Mouse (Mus musculus) heart, embryonic 12.5 days (tissue): ENCODE data around the gene C1qtnf5. TPM values are rescaled to one million over a fixed set of nuclear protein-coding genes. Genes with fewer than 3 reads are reported as not detected.

Experiments
- ATAC-seq: fragments of 200-750 bp; cut with Nextera tagmentation; 2 replicates; pipeline ENCODE4 v1.8.0; 2017; ENCODE audit warnings: moderate TSS enrichment, moderate library complexity; ENCODE audit not compliant: insufficient number of reproducible peaks, low FRiP score
- H3K27ac ChIP-seq: fragments of 300-500 bp; sonication (generic); 2 replicates; pipeline ENCODE4 v1.5.1; 2016; ENCODE audit warnings: mild to moderate bottlenecking, moderate library complexity; ENCODE audit not compliant: poor library complexity, severe bottlenecking
- H3K27me3 ChIP-seq: fragments of 300-500 bp; sonication (generic); replicated peaks from 2 replicates; pipeline ENCODE4 v1.6.1; 2016; ENCODE audit warnings: mild to moderate bottlenecking, moderate library complexity
- H3K36me3 ChIP-seq: fragments of 300-500 bp; sonication (generic); 2 replicates; pipeline ENCODE4 v1.6.1; 2016; ENCODE audit warnings: mild to moderate bottlenecking, moderate library complexity
- H3K4me1 ChIP-seq: fragments of 300-500 bp; sonication (generic); replicated peaks from 2 replicates; pipeline ENCODE4 v1.6.1; 2016; ENCODE audit warnings: mild to moderate bottlenecking
- H3K4me2 ChIP-seq: fragments of 300-500 bp; sonication (generic); 2 replicates; pipeline ENCODE4 v1.6.1; 2016; ENCODE audit warnings: mild to moderate bottlenecking, moderate library complexity
- H3K4me3 ChIP-seq: fragments of 300-500 bp; sonication (generic); 2 replicates; pipeline ENCODE4 v1.5.1; 2016; ENCODE audit warnings: mild to moderate bottlenecking
- H3K9ac ChIP-seq: fragments of 300-500 bp; sonication (generic); 2 replicates; pipeline ENCODE4 v1.6.1; 2016; ENCODE audit warnings: mild to moderate bottlenecking, moderate library complexity
- H3K9me3 ChIP-seq: fragments of 300-500 bp; sonication (generic); replicated peaks from 2 replicates; pipeline ENCODE4 v1.6.1; 2016; ENCODE audit warnings: mild to moderate bottlenecking, moderate library complexity
- WGBS: fragments of 180-500 bp; shearing (Covaris S2); methylation state at CpG from one replicate; pipeline ENCODE4 v1.1.7; 2016; 5-methylcytosine and 5-hydroxymethylcytosine counted together
- polyA plus RNA-seq: library from polyadenylated mRNA; unstranded; fragments of >200 nt; fragmentation: Nextera tagmentation; extraction: Ambion mirVana; gene quantifications from 2 replicates; pipeline ENCODE4 v1.2.1, GENCODE M21; 2016

The C1qtnf5 gene
- polyA plus RNA-seq, 1 experiment from 2014 or later = 1.1 TPM

DNA sequence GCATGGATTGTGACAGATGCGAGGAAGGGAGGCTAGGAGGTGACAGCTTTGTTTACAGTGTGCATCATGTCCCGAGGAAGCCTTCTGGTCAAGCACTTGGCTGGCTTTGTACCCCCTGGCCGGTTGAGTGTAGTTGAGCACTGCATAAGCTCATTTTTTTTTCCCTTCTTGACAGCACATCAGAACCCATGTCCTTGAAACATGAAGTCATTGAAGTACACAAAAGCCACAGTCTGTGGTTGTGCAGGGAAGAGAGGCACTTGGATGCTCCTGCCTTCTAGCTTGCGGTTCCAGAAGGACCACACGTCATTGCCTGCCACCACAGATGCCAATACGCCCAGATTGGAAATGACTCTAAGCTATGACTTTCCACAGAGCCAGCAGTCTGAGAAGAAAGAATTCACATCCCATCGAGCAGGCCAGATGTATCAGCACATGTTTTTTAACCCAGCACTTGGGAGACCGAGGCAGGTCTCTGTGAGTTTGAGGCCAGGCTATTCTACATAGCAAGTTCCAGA, 13.0 kb downstream of the C1qtnf5 start:
- H3K27me3 ChIP-seq = no peaks in the 10 kb centered on the region
- H3K9me3 ChIP-seq = no peaks in the 10 kb centered on the region
- no peak overlapping the region for H3K9ac ChIP-seq
- no peak overlapping the region for H3K4me2 ChIP-seq
- no peak for ATAC-seq
- no peaks in the 10 kb centered on the region for H3K36me3 ChIP-seq
- H3K27ac ChIP-seq = no peak overlapping the region
- 76% methylated on average over 8 of the region's 8 CpGs for WGBS
- H3K4me1 ChIP-seq = no peaks in the 10 kb centered on the region
- H3K4me3 ChIP-seq = no peak overlapping the region

DNA sequence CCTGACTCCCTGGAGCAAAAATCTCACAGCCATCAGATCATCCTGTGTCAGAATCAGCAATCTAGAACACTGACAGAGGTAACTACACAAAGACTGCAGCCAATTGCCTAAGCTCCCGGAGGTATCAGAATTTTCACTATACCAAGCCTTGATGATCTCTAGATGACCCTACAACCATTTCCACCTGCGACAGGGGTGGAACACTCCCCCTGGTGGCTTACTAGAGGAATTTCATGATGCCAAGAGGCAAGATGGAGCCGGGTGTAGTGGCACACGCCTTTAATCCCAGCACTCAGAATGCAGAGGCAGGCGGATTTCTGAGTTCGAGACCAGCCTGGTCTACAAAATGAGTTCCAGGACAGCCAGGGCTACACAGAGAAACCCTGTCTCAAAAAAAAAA, 17.3 kb downstream of the C1qtnf5 start:
- 66% methylated on average over 6 of the region's 6 CpGs for WGBS
- Histone ChIP-seq H3K27ac (no peak overlapping the region), H3K4me1 (peaks cover 24% of the 10 kb centered on the region), H3K36me3 (no peaks in the 10 kb centered on the region), H3K9ac (no peak overlapping the region), H3K4me3 (no peak overlapping the region), H3K27me3 (no peaks in the 10 kb centered on the region), H3K4me2 (no peak overlapping the region), H3K9me3 (no peaks in the 10 kb centered on the region)
- no peak for ATAC-seq

DNA sequence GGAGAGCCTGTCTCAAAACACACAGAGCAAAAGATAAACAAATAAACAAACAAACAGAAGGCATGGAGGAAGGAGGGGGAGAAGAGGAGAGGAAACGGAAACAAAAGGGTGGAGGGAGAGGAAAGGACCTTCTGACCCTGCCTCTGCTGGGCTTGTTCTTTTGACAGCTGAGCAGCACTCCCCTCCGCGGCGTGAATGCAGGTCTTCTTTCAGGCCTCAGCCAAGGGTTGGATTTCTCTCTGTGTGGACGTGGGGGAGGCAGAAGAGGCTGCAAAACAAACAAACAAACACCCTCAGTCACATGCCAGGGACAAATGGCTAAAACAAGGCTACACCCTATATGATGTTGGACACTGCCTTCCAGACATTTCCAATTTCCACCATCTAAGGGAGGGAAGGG, 18.0 kb downstream of the C1qtnf5 start:
- Histone ChIP-seq H3K27me3 (no peaks in the 10 kb centered on the region), H3K9me3 (no peaks in the 10 kb centered on the region), H3K4me3 (no peak overlapping the region), H3K4me2 (no peak overlapping the region), H3K4me1 (peaks cover 30% of the 10 kb centered on the region), H3K27ac (no peak overlapping the region), H3K9ac (no peak overlapping the region), H3K36me3 (no peaks in the 10 kb centered on the region)
- WGBS = 57% methylated on average over 5 of the region's 5 CpGs
- no peak for ATAC-seq

DNA sequence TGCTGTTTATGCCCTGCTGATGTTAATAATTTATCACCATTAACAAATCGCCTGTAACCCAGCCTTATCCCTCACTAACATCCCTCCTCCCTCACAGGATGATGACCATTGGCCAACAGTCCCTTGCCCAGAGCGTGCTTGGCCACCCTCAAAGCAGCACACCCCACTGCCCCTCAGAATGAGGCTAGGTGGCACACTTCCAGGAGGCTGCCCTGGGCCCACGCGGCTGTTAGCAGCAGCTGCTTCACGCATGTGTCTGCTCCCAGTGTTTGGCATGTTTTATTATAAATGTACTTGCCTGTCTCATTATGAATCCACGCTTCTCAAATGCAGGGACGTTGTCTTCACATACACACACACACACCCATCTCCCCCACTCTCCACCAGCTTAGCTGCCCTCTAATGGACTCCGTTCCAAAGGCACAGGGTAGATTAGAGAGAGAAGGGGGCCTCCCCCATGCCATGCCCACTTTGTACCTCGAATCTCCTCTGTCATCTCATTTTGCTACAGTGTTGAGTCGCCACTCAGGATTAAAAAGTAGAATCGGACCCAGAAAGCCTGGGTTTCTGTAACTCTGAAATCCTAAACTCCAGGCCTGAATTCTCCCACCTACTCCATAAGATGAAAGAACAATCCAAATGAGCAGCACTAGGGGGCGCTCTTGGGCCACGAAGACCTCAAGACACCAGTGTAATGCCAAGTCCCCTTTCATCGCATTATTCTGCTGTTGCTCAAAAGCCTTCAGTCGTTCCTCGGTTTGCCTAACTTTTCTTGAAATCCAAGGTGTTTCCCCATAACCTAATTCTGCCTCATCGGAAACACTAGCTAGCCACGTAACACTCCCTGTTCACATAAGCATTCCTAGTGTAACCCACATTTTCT, 18.7 kb downstream of the C1qtnf5 start:
- Histone ChIP-seq H3K4me1 (peaks cover 38% of the 10 kb centered on the region), H3K4me3 (peak overlapping the region; percentile 6; the same call in 1 of the 2 replicates), H3K9me3 (no peaks in the 10 kb centered on the region), H3K27ac (peak overlapping the region; percentile 52; the same call in 1 of the 2 replicates), H3K4me2 (peak overlapping the region; percentile 48), H3K36me3 (no peaks in the 10 kb centered on the region), H3K9ac (peak overlapping the region; percentile 35; the same call in 1 of the 2 replicates), H3K27me3 (no peaks in the 10 kb centered on the region)
- ATAC-seq = no peak
- 31% methylated on average over 18 of the region's 18 CpGs for WGBS

DNA sequence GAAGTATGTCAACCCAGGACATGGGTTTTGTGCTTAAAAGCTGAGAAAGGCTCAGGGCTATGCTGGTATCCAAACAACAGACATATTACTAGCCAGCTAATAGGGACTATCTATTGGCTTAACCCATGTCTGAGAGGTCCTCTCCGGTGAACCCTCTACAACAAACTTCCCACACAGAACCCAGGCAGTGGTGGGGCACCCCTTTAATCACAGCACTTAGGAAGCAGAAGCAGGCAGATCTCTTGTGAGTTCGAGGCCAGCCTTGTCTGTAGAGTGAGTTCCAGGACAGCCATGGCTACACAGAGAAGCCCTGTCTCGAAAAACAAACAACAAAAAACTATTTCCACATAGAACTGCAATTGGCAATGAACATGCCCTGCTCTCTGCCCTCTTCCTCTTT, 19.7 kb downstream of the C1qtnf5 start:
- H3K27me3 ChIP-seq = no peaks in the 10 kb centered on the region
- 77% methylated on average over 3 of the region's 3 CpGs for WGBS
- H3K36me3 ChIP-seq = no peaks in the 10 kb centered on the region
- H3K4me1 ChIP-seq = peaks cover 48% of the 10 kb centered on the region
- peak overlapping the region; percentile 48; the same call in 1 of the 2 replicates for H3K4me2 ChIP-seq
- H3K9me3 ChIP-seq = no peaks in the 10 kb centered on the region
- H3K9ac ChIP-seq = no peak overlapping the region
- H3K4me3 ChIP-seq = no peak overlapping the region
- 0 out of 2 replicates have a peak overlapping the region, but pooled peaks have one; percentile 13 for H3K27ac ChIP-seq
- ATAC-seq = no peak

DNA sequence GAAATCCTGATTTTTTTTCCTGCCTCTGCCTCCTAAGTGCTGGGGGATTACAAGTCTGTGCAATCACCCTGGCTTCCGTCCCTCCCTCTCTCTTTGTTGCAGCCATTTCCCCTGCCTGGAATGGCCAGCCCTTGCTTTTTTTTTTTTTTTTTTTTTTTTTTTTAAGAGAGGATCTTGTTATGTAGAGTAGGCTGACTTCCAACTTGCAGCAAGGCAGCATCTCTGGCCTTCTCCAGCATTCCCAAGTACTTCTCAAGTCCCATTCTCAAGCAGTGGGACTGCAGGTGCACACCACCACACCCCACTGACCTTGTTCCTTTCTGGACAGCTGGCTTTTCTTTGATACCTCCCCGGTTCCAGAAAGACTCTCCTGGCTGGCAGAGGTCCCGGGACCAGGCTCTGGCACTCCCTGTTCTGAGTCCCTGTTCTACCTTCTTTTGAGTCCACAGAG, 20.3 kb downstream of the C1qtnf5 start:
- no peak overlapping the region for H3K4me3 ChIP-seq
- no peaks in the 10 kb centered on the region for H3K27me3 ChIP-seq
- no peak overlapping the region; the same call in 1 of the 2 replicates for H3K27ac ChIP-seq
- no peak overlapping the region for H3K4me2 ChIP-seq
- ATAC-seq = no peak
- H3K9ac ChIP-seq = no peak overlapping the region
- H3K9me3 ChIP-seq = no peaks in the 10 kb centered on the region
- peaks cover 51% of the 10 kb centered on the region for H3K4me1 ChIP-seq
- WGBS = 64% methylated on average over 3 of the region's 3 CpGs
- no peaks in the 10 kb centered on the region for H3K36me3 ChIP-seq

DNA sequence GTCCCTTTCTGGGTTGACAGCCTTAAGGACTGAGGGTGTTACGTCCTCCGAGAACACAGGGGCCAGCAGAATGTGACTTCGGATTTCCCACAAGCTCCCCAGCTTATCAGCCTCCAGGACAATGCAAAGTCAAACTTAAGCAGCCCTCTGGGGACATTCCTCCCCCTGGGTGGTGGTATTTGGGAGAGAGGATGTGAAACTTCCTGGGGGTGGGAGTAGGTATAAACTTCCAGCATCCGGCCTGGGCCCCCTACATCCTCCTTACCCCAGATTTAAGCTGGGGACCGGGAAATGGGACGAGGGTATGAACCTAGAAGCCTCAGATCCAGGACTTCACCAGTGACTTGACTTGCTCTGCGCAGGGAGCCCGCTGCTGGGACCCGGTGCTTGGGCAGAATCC, 22.6 kb downstream of the C1qtnf5 start:
- Histone ChIP-seq H3K4me3 (peak overlapping the region; percentile 42), H3K9me3 (no peaks in the 10 kb centered on the region), H3K4me1 (peaks cover 69% of the 10 kb centered on the region), H3K36me3 (no peaks in the 10 kb centered on the region), H3K27ac (peak overlapping the region; percentile 83), H3K4me2 (peak overlapping the region; percentile 75), H3K9ac (peak overlapping the region; percentile 71), H3K27me3 (no peaks in the 10 kb centered on the region)
- under 1% methylated on average over 9 of the region's 9 CpGs for WGBS
- peak; percentile 3; the same call in 1 of the 2 replicates for ATAC-seq

DNA sequence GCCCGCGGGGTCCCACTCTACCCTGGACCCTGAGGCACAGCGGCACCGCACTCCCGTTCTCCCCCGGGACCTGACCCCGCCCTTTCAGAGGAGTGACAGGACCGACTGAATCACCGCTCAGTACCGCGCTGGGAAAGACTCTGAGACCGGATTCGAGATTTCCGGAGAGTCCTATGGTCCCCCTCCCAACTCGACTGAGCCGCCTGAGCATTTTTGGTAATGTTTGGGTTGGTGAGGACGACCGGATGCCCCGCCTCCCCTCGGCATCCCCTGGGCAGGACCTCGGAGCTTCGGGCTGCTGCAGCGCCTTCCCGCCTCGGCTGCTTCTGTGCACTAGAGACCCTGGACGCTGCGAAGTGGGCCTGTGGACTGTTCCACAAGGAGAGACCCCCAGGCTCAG, 23.0 kb downstream of the C1qtnf5 start:
- H3K27ac ChIP-seq = peak overlapping the region; percentile 83
- peak; percentile 46 for ATAC-seq
- peak overlapping the region; percentile 71 for H3K9ac ChIP-seq
- no peaks in the 10 kb centered on the region for H3K27me3 ChIP-seq
- peaks cover 69% of the 10 kb centered on the region for H3K4me1 ChIP-seq
- no peaks in the 10 kb centered on the region for H3K9me3 ChIP-seq
- no peaks in the 10 kb centered on the region for H3K36me3 ChIP-seq
- under 1% methylated on average over 27 of the region's 27 CpGs for WGBS
- peak overlapping the region; percentile 75 for H3K4me2 ChIP-seq
- H3K4me3 ChIP-seq = peak overlapping the region; percentile 42

DNA sequence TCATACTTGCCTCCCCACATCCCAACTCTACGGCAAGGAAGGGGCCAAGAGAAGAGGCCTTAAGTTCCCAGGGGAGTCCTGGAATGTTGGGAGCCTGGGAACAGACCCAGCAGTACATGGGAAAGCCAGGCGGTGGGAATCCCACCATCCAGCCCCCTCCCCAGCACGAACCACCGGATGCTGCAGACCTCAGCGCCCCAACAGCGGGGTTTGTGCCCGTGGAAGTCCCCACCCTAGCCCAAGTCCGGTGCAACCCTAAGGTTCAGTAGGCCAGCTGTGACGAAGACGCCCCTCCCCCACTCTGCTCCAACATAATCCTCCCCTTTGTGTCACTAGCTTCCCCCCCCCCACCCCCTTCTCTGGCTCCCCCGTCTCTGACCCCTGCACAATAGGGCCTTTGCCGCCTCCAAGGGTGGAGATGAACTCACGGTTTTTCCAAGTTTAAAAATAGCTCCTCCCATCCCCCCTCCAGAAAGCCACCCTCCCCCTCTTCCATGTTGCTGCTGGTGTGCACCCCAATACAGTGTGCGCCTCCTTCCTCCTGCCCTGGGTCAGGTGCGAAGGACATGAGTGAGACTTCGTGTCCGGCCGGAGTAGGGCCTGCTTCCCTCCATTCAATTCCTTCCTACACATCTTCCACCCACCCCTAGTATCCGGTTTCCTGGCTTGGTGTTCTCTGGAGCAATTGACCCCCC, 23.7 kb downstream of the C1qtnf5 start:
- H3K27ac ChIP-seq = peak overlapping the region; percentile 83
- H3K4me3 ChIP-seq = peak overlapping the region; percentile 42
- 18% methylated on average over 19 of the region's 19 CpGs for WGBS
- no peaks in the 10 kb centered on the region for H3K36me3 ChIP-seq
- peaks cover 69% of the 10 kb centered on the region for H3K4me1 ChIP-seq
- peak; percentile 30 for ATAC-seq
- H3K4me2 ChIP-seq = peak overlapping the region; percentile 75
- H3K9ac ChIP-seq = peak overlapping the region; percentile 71
- H3K27me3 ChIP-seq = no peaks in the 10 kb centered on the region
- H3K9me3 ChIP-seq = no peaks in the 10 kb centered on the region

DNA sequence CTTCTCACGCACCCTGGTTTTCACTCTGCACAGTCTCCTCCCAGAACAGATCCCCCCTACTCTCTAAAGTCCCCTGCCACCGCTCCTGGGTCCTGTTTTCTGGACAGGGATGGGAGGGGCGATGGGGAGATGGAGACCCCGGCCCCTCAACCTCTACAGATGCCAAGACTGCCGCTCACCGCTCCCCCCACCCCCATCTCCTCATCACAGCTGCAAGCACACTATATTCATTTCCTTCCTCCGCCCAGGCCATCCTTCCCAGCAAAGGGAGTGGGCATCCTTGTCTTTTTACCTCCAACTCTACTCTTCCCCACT, 24.2 kb downstream of the C1qtnf5 start:
- H3K27me3 ChIP-seq = no peaks in the 10 kb centered on the region
- peak overlapping the region; percentile 75 for H3K4me2 ChIP-seq
- peaks cover 70% of the 10 kb centered on the region for H3K4me1 ChIP-seq
- peak overlapping the region; percentile 83 for H3K27ac ChIP-seq
- 38% methylated on average over 7 of the region's 7 CpGs for WGBS
- no peaks in the 10 kb centered on the region; the same call in 1 of the 2 replicates for H3K36me3 ChIP-seq
- no peak overlapping the region for H3K9ac ChIP-seq
- ATAC-seq = no peak
- H3K4me3 ChIP-seq = no peak overlapping the region
- H3K9me3 ChIP-seq = no peaks in the 10 kb centered on the region

DNA sequence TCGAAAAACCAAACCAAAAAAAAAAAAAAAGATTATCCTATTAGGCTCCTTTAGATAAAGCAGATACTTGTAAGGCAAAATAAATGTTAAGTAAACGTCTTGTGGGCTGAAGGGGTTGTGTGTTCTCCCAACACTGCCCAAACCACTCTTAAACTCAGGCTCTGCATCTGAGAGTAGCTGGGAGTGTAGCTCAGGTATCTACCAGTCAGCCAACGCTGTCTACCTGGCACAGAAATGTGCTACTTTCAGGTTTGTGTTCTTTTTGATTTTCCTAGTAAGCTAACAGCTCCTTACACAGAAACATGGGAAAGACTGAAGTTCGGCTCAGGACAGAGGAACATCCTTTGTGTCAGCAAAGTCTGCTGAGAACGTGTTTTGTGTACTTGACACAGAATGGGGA, 25.2 kb downstream of the C1qtnf5 start:
- H3K27ac ChIP-seq = no peak overlapping the region
- H3K36me3 ChIP-seq = peaks cover 10% of the 10 kb centered on the region
- peaks cover 74% of the 10 kb centered on the region for H3K4me1 ChIP-seq
- WGBS = 60% methylated on average over 5 of the region's 5 CpGs
- no peak for ATAC-seq
- H3K4me2 ChIP-seq = no peak overlapping the region
- H3K9ac ChIP-seq = no peak overlapping the region
- H3K4me3 ChIP-seq = no peak overlapping the region
- no peaks in the 10 kb centered on the region for H3K27me3 ChIP-seq
- H3K9me3 ChIP-seq = no peaks in the 10 kb centered on the region
